Comparison of ENCODE assay signal across 18 mouse cellular contexts in genomic region chr2:27954924-27955323, GRCm38 (mm10).
A peak's percentile ranks its signal among the peaks of the same experiment; 100 is the strongest.
DNase-seq lines count a peak whose midpoint lies in the region; ATAC-seq and TF ChIP-seq lines count a peak whose summit lies in the region.
"Had no signal": no experiment of that assay in that cellular context is flagged by ENCODE, and none has a peak within 500 bp of the region (broad histone marks: within the 10 kb centered on the region; RNA-seq: fewer than 3 reads in every experiment).

No protein-coding gene starts in this region.

- ATAC-seq in forebrain, embryonic 11.5 days (replicated peaks; ENCODE audit: low FRiP score), result no peak
- no peak for ATAC-seq in liver, postnatal 0 days
- ATAC-seq in liver, embryonic 11.5 days (replicated peaks; ENCODE audit: low FRiP score), result no peak
- 0 out of 2 replicates have a peak, but pooled peaks have one; percentile 34 for ATAC-seq in embryonic facial prominence, embryonic 14.5 days (ENCODE audit: low read depth)
- ATAC-seq in stomach, embryonic 15.5 days (ENCODE audit: insufficient read depth, low FRiP score, low read depth), result peak; percentile 57; the same call in 1 of the 2 replicates
- ATAC-seq: forebrain, postnatal 0 days; midbrain, embryonic 16.5 days; Patski had no signal

- no peak for TF ChIP-seq EP300 in liver, postnatal 0 days (IDR thresholded peaks at IDR 0.05; ENCODE audit: low read depth)

- no peak overlapping the region for H3K4me2 ChIP-seq in forebrain, embryonic 11.5 days (ENCODE audit: low read depth, low read length, severe bottlenecking)
- no peak overlapping the region for H3K4me2 ChIP-seq in liver, postnatal 0 days (ENCODE audit: low read depth, low read length)
- H3K4me2 ChIP-seq in liver, embryonic 11.5 days, result no peak overlapping the region
- H3K4me2 ChIP-seq in embryonic facial prominence, embryonic 14.5 days (ENCODE audit: low read depth, low read length), result no peak overlapping the region
- no peak overlapping the region for H3K4me2 ChIP-seq in stomach, embryonic 15.5 days
- H3K4me2 ChIP-seq: embryonic facial prominence, embryonic 12.5 days; hindbrain, embryonic 13.5 days had no signal

- peaks cover 31% of the 10 kb centered on the region for H3K4me1 ChIP-seq in forebrain, embryonic 10.5 days
- peaks cover 8% of the 10 kb centered on the region; the same call in 1 of the 2 replicates for H3K4me1 ChIP-seq in forebrain, embryonic 11.5 days (replicated peaks; ENCODE audit: control insufficient read depth, insufficient read depth, low read length)
- no peaks in the 10 kb centered on the region for H3K4me1 ChIP-seq in liver, postnatal 0 days (ENCODE audit: insufficient read depth)
- no peaks in the 10 kb centered on the region; the same call in 1 of the 2 replicates for H3K4me1 ChIP-seq in liver, embryonic 11.5 days (replicated peaks; ENCODE audit: control insufficient read depth, insufficient read depth, low read length)
- no peaks in the 10 kb centered on the region; the same call in none of the 2 replicates for H3K4me1 ChIP-seq in embryonic facial prominence, embryonic 14.5 days (ENCODE audit: control insufficient read depth, insufficient read depth, low read length)
- peaks cover 36% of the 10 kb centered on the region for H3K4me1 ChIP-seq in stomach, embryonic 15.5 days

- no peaks in the 10 kb centered on the region for H3K9me3 ChIP-seq in forebrain, embryonic 10.5 days
- H3K9me3 ChIP-seq in forebrain, embryonic 11.5 days (ENCODE audit: control insufficient read depth, low read length), result no peaks in the 10 kb centered on the region
- no peaks in the 10 kb centered on the region for H3K9me3 ChIP-seq in liver, postnatal 0 days (ENCODE audit: low read length)
- H3K9me3 ChIP-seq in liver, embryonic 11.5 days (ENCODE audit: control insufficient read depth, low read length), result no peaks in the 10 kb centered on the region
- no peaks in the 10 kb centered on the region for H3K9me3 ChIP-seq in embryonic facial prominence, embryonic 14.5 days (ENCODE audit: control insufficient read depth, low read length)
- no peaks in the 10 kb centered on the region for H3K9me3 ChIP-seq in stomach, embryonic 15.5 days
- H3K9me3 ChIP-seq: embryonic facial prominence, embryonic 12.5 days; hindbrain, embryonic 13.5 days had no signal

- WGBS in forebrain, embryonic 10.5 days, result 68% methylated on average over 3 of the region's 3 CpGs
- 64% methylated on average over 3 of the region's 3 CpGs for WGBS in forebrain, embryonic 11.5 days
- WGBS in liver, postnatal 0 days (ENCODE audit: insufficient replicate concordance), result 52% methylated on average over 3 of the region's 3 CpGs
- WGBS in liver, embryonic 11.5 days, result 35% methylated on average over 3 of the region's 3 CpGs
- WGBS in embryonic facial prominence, embryonic 14.5 days, result 19% methylated on average over 3 of the region's 3 CpGs
- WGBS in stomach, embryonic 15.5 days, result 29% methylated on average over 3 of the region's 3 CpGs

- no peak overlapping the region for H3K4me3 ChIP-seq in forebrain, embryonic 10.5 days
- no peak overlapping the region for H3K4me3 ChIP-seq in forebrain, embryonic 11.5 days (ENCODE audit: low read depth, low read length)
- H3K4me3 ChIP-seq in liver, postnatal 0 days (ENCODE audit: low read depth, low read length), result no peak overlapping the region
- no peak overlapping the region for H3K4me3 ChIP-seq in liver, embryonic 11.5 days (ENCODE audit: low read depth, low read length)
- no peak overlapping the region for H3K4me3 ChIP-seq in embryonic facial prominence, embryonic 14.5 days (ENCODE audit: low read depth, low read length)
- no peak overlapping the region for H3K4me3 ChIP-seq in stomach, embryonic 15.5 days (replicated peaks)
- H3K4me3 ChIP-seq: embryonic facial prominence, embryonic 12.5 days; hindbrain, embryonic 13.5 days had no signal

- H3K27me3 ChIP-seq in forebrain, embryonic 10.5 days (ENCODE audit: poor library complexity, severe bottlenecking), result no peaks in the 10 kb centered on the region
- H3K27me3 ChIP-seq in forebrain, embryonic 11.5 days (ENCODE audit: control insufficient read depth, insufficient read depth, low read length), result no peaks in the 10 kb centered on the region
- H3K27me3 ChIP-seq in liver, postnatal 0 days (ENCODE audit: insufficient read depth, low read length), result no peaks in the 10 kb centered on the region
- no peaks in the 10 kb centered on the region for H3K27me3 ChIP-seq in liver, embryonic 11.5 days (replicated peaks; ENCODE audit: control insufficient read depth, insufficient read depth, low read length)
- H3K27me3 ChIP-seq in embryonic facial prominence, embryonic 14.5 days (replicated peaks; ENCODE audit: control insufficient read depth, insufficient read depth, low read length), result no peaks in the 10 kb centered on the region
- no peaks in the 10 kb centered on the region for H3K27me3 ChIP-seq in stomach, embryonic 15.5 days (replicated peaks)
- H3K27me3 ChIP-seq: embryonic facial prominence, embryonic 12.5 days; Patski had no signal

- 0 out of 2 replicates have a peak overlapping the region, but pooled peaks have one; percentile 15 for H3K27ac ChIP-seq in forebrain, embryonic 10.5 days
- no peak overlapping the region for H3K27ac ChIP-seq in forebrain, embryonic 11.5 days (ENCODE audit: low read depth, low read length)
- H3K27ac ChIP-seq in liver, postnatal 0 days (ENCODE audit: low read depth), result 0 out of 2 replicates have a peak overlapping the region, but pooled peaks have one; percentile 6
- H3K27ac ChIP-seq in liver, embryonic 11.5 days (ENCODE audit: low read depth, low read length), result no peak overlapping the region; the same call in 1 of the 2 replicates
- no peak overlapping the region for H3K27ac ChIP-seq in embryonic facial prominence, embryonic 14.5 days (replicated peaks; ENCODE audit: low read depth, low read length)
- peak overlapping the region; percentile 77 for H3K27ac ChIP-seq in stomach, embryonic 15.5 days
- H3K27ac ChIP-seq: embryonic facial prominence, embryonic 12.5 days; hindbrain, embryonic 13.5 days; macrophage had no signal

- DNase-seq in forebrain, embryonic 10.5 days (ENCODE audit: extremely low spot score, low spot score), result no peak
- no peak for DNase-seq in forebrain, embryonic 11.5 days (ENCODE audit: low spot score)
- DNase-seq in liver, postnatal 0 days, result no peak
- DNase-seq in liver, embryonic 11.5 days (ENCODE audit: low spot score), result no peak
- DNase-seq in embryonic facial prominence, embryonic 14.5 days (ENCODE audit: low spot score), result peak; percentile 54
- DNase-seq in adrenal gland, adult 2 months, result no peak
- DNase-seq in retina, postnatal 1 day, result no peak
- DNase-seq: cerebellum, adult 2 months; forebrain, postnatal 0 days; kidney, adult 9 months; left cerebral cortex, postnatal 4 days; thymus, postnatal 14 days had no signal

- peaks cover 27% of the 10 kb centered on the region for H3K36me3 ChIP-seq in forebrain, embryonic 10.5 days (replicated peaks)
- no peaks in the 10 kb centered on the region for H3K36me3 ChIP-seq in forebrain, embryonic 11.5 days (ENCODE audit: control insufficient read depth, insufficient read depth, low read length)
- no peaks in the 10 kb centered on the region for H3K36me3 ChIP-seq in liver, postnatal 0 days (replicated peaks; ENCODE audit: insufficient read depth, low read length)
- peaks cover 3% of the 10 kb centered on the region; the same call in 1 of the 2 replicates for H3K36me3 ChIP-seq in liver, embryonic 11.5 days (ENCODE audit: control insufficient read depth, insufficient read depth, low read length)
- peaks cover 96% of the 10 kb centered on the region for H3K36me3 ChIP-seq in embryonic facial prominence, embryonic 14.5 days (ENCODE audit: control insufficient read depth, insufficient read depth, low read length)
- peaks cover 9% of the 10 kb centered on the region; the same call in 1 of the 2 replicates for H3K36me3 ChIP-seq in stomach, embryonic 15.5 days
- H3K36me3 ChIP-seq: hindbrain, embryonic 13.5 days had no signal

- no peak for TF ChIP-seq CTCF in liver, postnatal 0 days (IDR thresholded peaks at IDR 0.05; ENCODE audit: low read depth)

- no peak overlapping the region for H3K9ac ChIP-seq in forebrain, embryonic 11.5 days (ENCODE audit: low read length)
- no peak overlapping the region for H3K9ac ChIP-seq in liver, postnatal 0 days (replicated peaks)
- H3K9ac ChIP-seq in liver, embryonic 11.5 days (ENCODE audit: low read depth, low read length), result no peak overlapping the region
- H3K9ac ChIP-seq in embryonic facial prominence, embryonic 14.5 days (ENCODE audit: low read depth, low read length), result no peak overlapping the region
- H3K9ac ChIP-seq in stomach, embryonic 15.5 days, result no peak overlapping the region
- H3K9ac ChIP-seq: embryonic facial prominence, embryonic 12.5 days; forebrain, postnatal 0 days; hindbrain, embryonic 13.5 days had no signal

Comparison
In these comparisons a context has a peak if more than half of its experiments do, and no peak if none do; other contexts are left out.
1. H3K27ac ChIP-seq: peak in forebrain, embryonic 10.5 days (single experiment), liver, postnatal 0 days (single experiment) and stomach, embryonic 15.5 days (single experiment); none in forebrain, embryonic 11.5 days (single experiment), liver, embryonic 11.5 days (single experiment) and embryonic facial prominence, embryonic 14.5 days (single experiment).
2. ATAC-seq: peak in embryonic facial prominence, embryonic 14.5 days (single experiment) and stomach, embryonic 15.5 days (single experiment); none in forebrain, embryonic 11.5 days (single experiment), liver, postnatal 0 days (single experiment) and liver, embryonic 11.5 days (single experiment).